Mouse (Mus musculus) CH12.LX (cell line): ENCODE measurements at regions not wholly inside any gene's neighbourhood (a gene's known extent, or its start where the extent isn't known, plus 50 kb on each side); places are given as distances from the start of the nearest gene placed in this dataset.

Experiments used
- CTCF ChIP-seq, 2 experiments: IDR thresholded peaks in 1 of 2; conservative IDR thresholded peaks in 1 of 2; 2 replicates each; pipeline ENCODE4 v1.5.1; 2011 to 2012; ENCODE audit warnings: low read depth in 2 of 2, low read length in 2 of 2, improper control_type of control experiment in 1 of 2, inconsistent platforms in 1 of 2, mild to moderate bottlenecking in 1 of 2, moderate library complexity in 1 of 2
- E2F4 ChIP-seq: IDR thresholded peaks from 2 replicates; pipeline ENCODE4 v1.6.1; 2011; ENCODE audit warnings: low read depth, low read length, improper control_type of control experiment; ENCODE audit not compliant: insufficient replicate concordance
- EP300 ChIP-seq: IDR thresholded peaks from 2 replicates; pipeline ENCODE4 v1.6.1; 2011; ENCODE audit warnings: low read length, improper control_type of control experiment
- KAT2A ChIP-seq: IDR thresholded peaks from 2 replicates; pipeline ENCODE4 v1.6.1; 2012; ENCODE audit warnings: low read length, improper control_type of control experiment, inconsistent platforms; ENCODE audit not compliant: insufficient replicate concordance
- MAX ChIP-seq: IDR thresholded peaks from 2 replicates; pipeline ENCODE4 v1.6.1; 2011; ENCODE audit warnings: low read length, improper control_type of control experiment
- MAZ ChIP-seq: IDR thresholded peaks from 2 replicates; pipeline ENCODE4 v1.6.1; 2012; ENCODE audit warnings: low read depth, mild to moderate bottlenecking, inconsistent platforms, low read length, improper control_type of control experiment, moderate library complexity
- POLR2A ChIP-seq: IDR thresholded peaks from 2 replicates; pipeline ENCODE4 v1.6.1; 2011; ENCODE audit warnings: low read depth, mild to moderate bottlenecking, improper control_type of control experiment, low read length
- POLR2AphosphoS2 ChIP-seq: IDR thresholded peaks from 2 replicates; pipeline ENCODE4 v1.6.1; 2011; ENCODE audit warnings: low read depth, low read length, improper control_type of control experiment
- UBTF ChIP-seq: IDR thresholded peaks from 2 replicates; pipeline ENCODE4 v1.6.1; 2012; ENCODE audit warnings: low read depth, mild to moderate bottlenecking, inconsistent platforms, low read length, improper control_type of control experiment, moderate library complexity

DNA sequence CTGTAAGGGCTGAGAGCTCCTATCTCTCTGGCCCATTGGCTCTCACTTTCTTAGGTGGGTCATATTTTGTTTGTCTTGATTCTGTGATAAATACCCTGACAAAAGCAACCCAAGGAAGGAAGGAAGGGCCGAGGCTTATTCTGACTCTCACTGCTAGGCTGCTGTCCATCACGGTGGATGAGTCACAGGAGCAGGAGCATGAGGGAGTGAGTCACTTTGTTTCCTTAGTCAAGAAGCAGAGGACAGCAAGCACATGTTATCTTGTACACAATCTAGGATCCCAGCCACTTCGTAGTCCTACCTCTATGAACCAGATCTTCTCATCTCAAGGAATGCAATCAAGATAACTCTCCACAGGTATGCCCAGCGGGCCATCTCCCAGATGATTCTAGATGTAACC, 69.9 kb downstream of the Atp6v1g3 start:
- no peak for TF ChIP-seq KAT2A
- no peak for TF ChIP-seq UBTF
- no peak for TF ChIP-seq MAZ
- TF ChIP-seq CTCF (conservative IDR thresholded peaks at IDR 0.05 in 1 of 2, IDR thresholded peaks at IDR 0.05 in 1 of 2; ENCODE audit: low read depth in 2 of 2, low read length in 2 of 2) = no peak
- no peak for TF ChIP-seq EP300
- TF ChIP-seq MAX = no peak
- TF ChIP-seq POLR2AphosphoS2 = no peak
- no peak for TF ChIP-seq POLR2A
- no peak for TF ChIP-seq E2F4
